Mouse (Mus musculus): ENCODE measurements at regions not wholly inside any gene's neighbourhood (a gene's known extent, or its start where the extent isn't known, plus 50 kb on each side); places are given as distances from the start of the nearest gene placed in this dataset.

- DNase-seq (ENCODE audit: inconsistent ontology term): peak; percentile 49
These were observed 676.9 kb upstream of the A1bg start for GRCm38 (mm10) chr15:61599734-61600133.

DNA sequence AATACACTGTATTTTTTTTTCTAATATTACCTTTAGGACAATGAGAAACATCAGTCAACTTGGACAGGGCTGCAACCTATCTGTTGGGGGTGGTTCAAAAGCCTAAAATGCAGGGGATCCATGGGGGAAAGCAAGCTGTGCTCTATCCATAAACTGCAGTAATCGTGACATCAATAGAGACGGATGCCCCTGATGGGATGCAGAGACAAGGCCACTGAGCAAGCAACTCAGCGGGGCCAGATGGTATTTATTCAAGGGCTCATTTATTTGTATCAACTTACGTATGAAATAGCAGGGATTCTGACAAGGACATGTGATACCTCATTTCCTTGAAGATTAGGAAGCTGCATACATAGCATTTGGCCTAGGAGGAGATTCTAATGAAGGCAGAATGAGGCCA is 673.5 kb upstream of the A1bg start:
- no peak for DNase-seq (ENCODE audit: inconsistent ontology term)

GRCm38 (mm10) chr15:61588956-61589355 is 666.1 kb upstream of the A1bg start:
- no peak for DNase-seq (ENCODE audit: inconsistent ontology term)

- no peak for DNase-seq (ENCODE audit: inconsistent ontology term)
These were observed 659.5 kb upstream of the A1bg start for GRCm38 (mm10) chr15:61582335-61582734.

DNA sequence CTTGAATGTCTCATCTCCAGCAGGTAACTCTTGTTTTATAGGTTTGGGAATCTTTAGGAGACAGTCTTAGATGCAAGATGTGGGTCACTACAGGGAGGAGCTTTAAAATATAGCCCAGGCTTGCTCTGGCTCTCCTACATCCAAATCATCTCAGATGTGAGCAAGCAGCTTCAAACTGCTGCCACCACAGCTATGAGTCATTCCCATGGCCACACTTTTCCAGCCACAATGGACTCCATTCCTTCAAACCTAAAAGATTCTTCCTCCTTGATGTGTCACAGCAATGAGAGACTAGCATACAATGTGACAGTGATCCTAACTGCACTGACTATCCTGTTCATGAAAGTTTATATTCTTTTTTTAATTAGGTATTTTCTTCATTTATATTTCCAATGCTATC is 640.5 kb upstream of the A1bg start:
- peak; percentile 12 for DNase-seq (ENCODE audit: inconsistent ontology term)

DNA sequence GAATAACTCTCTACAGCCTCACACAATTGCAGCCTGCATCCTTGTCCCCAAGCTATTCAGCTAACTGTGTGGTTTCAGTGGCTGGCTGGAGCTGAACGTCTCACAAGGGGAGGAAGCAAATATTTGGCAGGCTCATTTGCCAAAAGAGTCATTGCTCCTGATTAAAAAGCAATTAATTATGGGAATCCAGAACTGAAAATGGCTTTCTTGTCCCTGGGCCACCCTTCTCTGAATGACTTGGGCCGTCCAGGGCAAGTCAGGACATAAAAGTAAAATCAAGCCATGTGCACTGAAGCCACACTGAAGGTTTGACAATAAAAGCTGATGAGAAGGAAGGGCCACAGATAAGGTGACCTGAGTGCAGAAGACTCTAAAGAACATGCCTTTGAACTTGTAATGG is 639.4 kb upstream of the A1bg start:
- DNase-seq (ENCODE audit: inconsistent ontology term): peak; percentile 86

DNA sequence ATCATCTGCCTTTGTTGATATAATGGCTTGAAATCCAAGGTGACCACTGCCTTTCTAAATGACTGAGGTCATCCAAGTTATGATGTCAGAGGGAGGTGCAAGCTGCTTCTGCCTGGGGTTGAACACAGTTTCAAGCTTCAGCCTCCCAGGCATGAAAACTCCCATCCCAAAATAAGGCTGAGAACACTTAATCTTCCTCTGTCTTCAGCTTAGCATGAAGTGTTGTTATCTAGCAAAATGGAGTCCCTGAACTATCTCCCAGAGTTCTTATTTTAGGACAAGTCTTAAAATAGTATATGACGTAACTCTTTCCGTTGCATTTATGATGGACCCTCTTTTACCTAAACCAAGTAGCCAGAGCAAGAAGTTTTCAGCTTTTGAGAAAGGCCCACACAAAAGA is 631.1 kb upstream of the A1bg start:
- no peak for DNase-seq (ENCODE audit: inconsistent ontology term)

DNA sequence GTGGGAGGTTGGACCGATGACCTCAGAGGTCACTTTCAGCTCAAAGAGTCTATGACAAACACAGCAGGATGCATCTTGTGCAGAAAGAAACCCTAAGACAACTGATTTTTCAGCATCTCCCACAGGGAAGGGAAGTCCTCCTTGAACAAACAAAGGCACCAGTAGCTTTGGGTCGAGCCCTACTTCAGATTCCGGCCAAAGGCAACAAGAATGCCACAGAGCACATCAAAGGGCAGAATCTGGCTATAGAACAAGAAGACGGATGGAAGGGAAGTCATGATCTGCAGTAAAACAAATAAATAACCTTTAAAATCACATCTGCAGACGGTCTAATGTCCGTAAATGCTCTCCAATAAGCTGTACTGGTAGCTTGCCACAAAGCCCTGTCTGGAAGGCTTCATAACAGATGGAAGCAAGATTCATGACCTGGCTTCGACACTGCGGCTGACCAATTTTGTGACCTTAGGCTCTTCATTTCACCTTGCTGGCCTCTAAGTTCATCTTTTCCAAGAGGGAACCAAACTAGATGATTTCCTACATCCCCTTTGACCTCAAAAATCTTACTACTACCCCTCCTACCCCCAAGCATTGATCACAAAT is 630.4 kb upstream of the A1bg start:
- DNase-seq (ENCODE audit: inconsistent ontology term): no peak

GRCm38 (mm10) chr15:61551206-61551605 is 628.4 kb upstream of the A1bg start:
- DNase-seq (ENCODE audit: inconsistent ontology term): no peak

- DNase-seq (ENCODE audit: inconsistent ontology term): no peak
These were observed 625.6 kb upstream of the A1bg start for GRCm38 (mm10) chr15:61548400-61548799.

GRCm38 (mm10) chr15:61546608-61547007 is 623.8 kb upstream of the A1bg start:
- no peak for DNase-seq (ENCODE audit: inconsistent ontology term)

DNA sequence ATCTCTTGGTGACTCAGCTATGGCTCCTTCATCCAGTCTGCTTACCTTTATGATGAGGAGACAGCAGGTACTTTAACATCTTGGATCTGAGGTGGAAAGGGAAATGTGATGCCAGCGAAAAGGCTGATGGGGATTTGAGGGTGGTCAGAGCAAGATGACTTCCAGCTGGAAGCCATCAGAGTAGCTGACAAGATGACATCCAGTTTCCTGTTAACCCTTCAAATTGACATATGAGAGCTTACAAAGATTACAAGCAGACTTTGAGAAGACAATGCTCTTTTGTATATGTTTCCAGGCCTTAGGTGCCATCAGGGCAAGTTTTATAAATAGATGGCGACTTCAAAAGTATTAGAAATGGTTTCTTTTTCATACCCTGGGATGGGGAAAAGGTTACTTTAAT is 621.3 kb upstream of the A1bg start:
- DNase-seq (ENCODE audit: inconsistent ontology term): no peak

GRCm38 (mm10) chr15:61541643-61542042 is 618.8 kb upstream of the A1bg start:
- no peak for DNase-seq (ENCODE audit: inconsistent ontology term)

DNA sequence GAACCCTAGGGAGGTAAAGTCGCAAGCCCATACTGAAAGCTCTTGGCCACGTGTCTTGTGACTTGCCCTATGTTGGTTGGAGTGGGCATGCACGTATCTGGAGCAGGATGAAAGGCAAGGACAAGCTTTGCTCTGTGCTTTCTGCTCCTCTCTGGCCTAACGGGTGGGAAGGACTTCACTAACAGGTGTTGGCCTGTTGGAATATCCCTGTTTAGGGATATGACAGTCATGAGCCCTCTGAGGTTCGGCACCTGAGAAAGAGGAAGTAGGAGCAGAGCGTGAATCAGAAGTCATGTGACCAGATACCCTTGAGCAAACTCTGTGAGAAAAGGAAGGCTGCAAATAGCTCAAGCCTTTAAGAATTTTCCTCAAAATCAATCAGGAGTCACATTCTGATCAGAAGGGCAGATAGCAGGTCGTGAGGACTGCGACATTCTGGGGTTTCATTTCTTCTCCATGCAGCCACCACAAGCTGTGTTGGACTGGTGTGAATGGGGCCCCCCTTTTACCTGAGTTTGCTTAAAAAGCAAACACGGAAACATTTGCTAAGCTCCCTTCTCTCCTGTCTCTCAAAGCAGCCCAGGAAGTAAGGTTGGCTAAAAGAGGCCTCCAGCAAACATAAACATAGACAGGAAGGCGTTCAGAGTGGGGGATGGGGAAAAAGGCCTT is 618.1 kb upstream of the A1bg start:
- DNase-seq (ENCODE audit: inconsistent ontology term): no peak

- DNase-seq (ENCODE audit: inconsistent ontology term): no peak
These were observed 616.1 kb upstream of the A1bg start for GRCm38 (mm10) chr15:61538930-61539329.

GRCm38 (mm10) chr15:61538169-61538755 is 615.5 kb upstream of the A1bg start:
- no peak for DNase-seq (ENCODE audit: inconsistent ontology term)

DNA sequence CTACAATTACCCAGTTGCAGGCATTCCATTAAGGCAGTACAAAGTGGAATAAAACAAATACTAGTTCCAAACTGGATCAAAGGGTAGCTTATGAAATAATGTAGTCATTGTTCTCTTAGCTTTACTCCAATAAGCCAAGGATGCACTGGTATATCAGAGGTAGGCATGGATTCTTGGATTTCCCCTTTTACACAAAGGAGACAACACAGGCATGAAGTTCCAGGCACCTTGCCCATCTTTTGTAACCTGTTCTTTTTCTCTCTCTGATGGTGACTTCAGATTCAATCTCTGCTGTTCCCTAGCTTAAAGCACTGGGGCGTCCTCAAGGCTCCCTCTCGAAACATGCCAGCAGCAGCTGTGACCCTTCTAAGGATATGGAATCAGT is 613.5 kb upstream of the A1bg start:
- DNase-seq (ENCODE audit: inconsistent ontology term): no peak

- no peak for DNase-seq (ENCODE audit: inconsistent ontology term)
These were observed 613.0 kb upstream of the A1bg start for GRCm38 (mm10) chr15:61535644-61536331.

DNA sequence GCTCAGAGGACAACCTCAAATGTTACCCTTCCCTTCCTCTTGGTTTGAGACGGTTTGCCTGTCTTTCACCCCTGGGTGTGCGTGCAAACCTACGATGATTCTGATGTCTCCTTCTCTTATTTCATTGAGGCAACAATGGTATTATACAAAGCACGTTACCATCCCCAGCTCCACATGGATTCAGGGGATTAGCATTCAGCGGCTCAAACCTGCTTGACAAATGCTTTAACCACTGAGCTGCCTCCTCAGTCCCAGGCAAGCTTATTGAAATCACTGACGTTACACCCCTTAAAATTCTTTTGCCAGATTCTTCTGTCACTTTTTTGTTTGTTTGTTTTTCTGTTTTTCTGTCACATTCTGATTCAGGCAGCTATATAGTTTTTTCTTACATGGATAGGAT is 612.4 kb upstream of the A1bg start:
- no peak for DNase-seq (ENCODE audit: inconsistent ontology term)

GRCm38 (mm10) chr15:61532808-61533207 is 610.0 kb upstream of the A1bg start:
- DNase-seq (ENCODE audit: inconsistent ontology term): peak; percentile 80

GRCm38 (mm10) chr15:61532040-61532439 is 609.2 kb upstream of the A1bg start:
- DNase-seq (ENCODE audit: inconsistent ontology term): peak; percentile 80

DNA sequence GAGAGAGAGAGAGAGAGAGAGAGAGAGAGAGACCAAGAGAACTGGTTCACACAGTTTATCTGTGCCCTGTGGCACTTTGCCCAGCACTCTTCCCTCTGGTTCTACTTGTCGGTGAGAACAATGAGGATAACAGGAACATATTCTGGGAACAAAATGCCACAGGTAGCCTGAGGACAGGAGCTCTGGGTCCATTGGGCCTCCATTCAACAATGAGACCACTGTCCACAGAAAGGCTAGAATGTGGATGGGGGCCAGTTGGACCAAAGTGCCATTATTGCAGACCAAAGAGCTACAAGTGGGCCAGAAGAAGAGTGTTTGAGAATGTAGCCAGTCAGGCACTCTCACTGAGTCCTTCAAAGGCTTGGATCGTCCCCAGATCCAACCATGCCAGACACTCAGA is 600.2 kb upstream of the A1bg start:
- peak; percentile 86 for DNase-seq (ENCODE audit: inconsistent ontology term)

GRCm38 (mm10) chr15:61517265-61517664 is 594.5 kb upstream of the A1bg start:
- no peak for DNase-seq (ENCODE audit: inconsistent ontology term)

Data from Muller cell, postnatal 12 days (primary cell).